Mouse (Mus musculus): ENCODE data around the gene 2700081O15Rik.

Gene 2700081O15Rik

GRCm38 (mm10) chr19:7470643-7471042, 53.2 kb downstream of the 2700081O15Rik start:
- in situ Hi-C loops (cut with MboI, MseI), result no loop called here
